Mouse (Mus musculus) brain, embryonic 14.5 days (tissue): ENCODE data around the gene Saal1.

Experiments
- CTCF ChIP-seq: fragments of 200-500 bp; IDR thresholded peaks from 2 replicates; pipeline ENCODE4 v1.5.1; 2012; ENCODE audit warnings: inconsistent platforms, mild to moderate bottlenecking, moderate library complexity, borderline replicate concordance; ENCODE audit not compliant: insufficient read depth, insufficient read length; ENCODE audit errors: extremely low read depth
- POLR2A ChIP-seq: fragments of 200-500 bp; IDR thresholded peaks from 2 replicates; pipeline ENCODE4 v1.6.1; 2012; ENCODE audit warnings: mild to moderate bottlenecking, inconsistent platforms, borderline replicate concordance; ENCODE audit not compliant: poor library complexity, insufficient read depth, insufficient read length, severe bottlenecking; ENCODE audit errors: extremely low read depth

- no peak for TF ChIP-seq CTCF
- TF ChIP-seq POLR2A, result no peak
These were observed 23.7 kb downstream of the Saal1 start for GRCm38 (mm10) chr7:46686827-46687226.
